Mouse (Mus musculus) forebrain, embryonic 12.5 days (tissue): ENCODE results near the gene Tvp23a. TPM values are rescaled to one million over a fixed set of nuclear protein-coding genes. Genes with fewer than 3 reads are reported as not detected.

Experiments
- ATAC-seq: fragments of 200-750 bp; cut with Nextera tagmentation; 2 replicates; pipeline ENCODE4 v1.8.0; 2017; ENCODE audit warnings: moderate TSS enrichment; ENCODE audit not compliant: low FRiP score
- H3K27ac ChIP-seq: fragments of 300-500 bp; sonication (generic); 2 replicates; pipeline ENCODE4 v1.5.1; 2016; ENCODE audit warnings: mild to moderate bottlenecking
- H3K27me3 ChIP-seq: fragments of 300-500 bp; sonication (generic); 2 replicates; pipeline ENCODE4 v1.6.1; 2016; ENCODE audit warnings: mild to moderate bottlenecking
- H3K36me3 ChIP-seq: fragments of 300-500 bp; sonication (generic); replicated peaks from 2 replicates; pipeline ENCODE4 v1.6.1; 2016; ENCODE audit warnings: mild to moderate bottlenecking
- H3K4me1 ChIP-seq: fragments of 300-500 bp; sonication (generic); 2 replicates; pipeline ENCODE4 v1.6.1; 2016
- H3K4me2 ChIP-seq: fragments of 300-500 bp; sonication (generic); 2 replicates; pipeline ENCODE4 v1.6.1; 2016; ENCODE audit warnings: mild to moderate bottlenecking, moderate library complexity
- H3K4me3 ChIP-seq: fragments of 300-500 bp; sonication (generic); replicated peaks from 2 replicates; pipeline ENCODE4 v1.5.1; 2016; ENCODE audit warnings: mild to moderate bottlenecking
- H3K9ac ChIP-seq: fragments of 300-500 bp; sonication (generic); 2 replicates; pipeline ENCODE4 v1.6.1; 2016; ENCODE audit warnings: mild to moderate bottlenecking
- H3K9me3 ChIP-seq: fragments of 300-500 bp; sonication (generic); 2 replicates; pipeline ENCODE4 v1.6.1; 2016
- WGBS: fragments of 180-500 bp; shearing (Covaris S2); methylation state at CpG from one replicate; pipeline ENCODE4 v1.1.7; 2016; 5-methylcytosine and 5-hydroxymethylcytosine counted together
- polyA plus RNA-seq: library from polyadenylated mRNA; unstranded; fragments of >200 nt; fragmentation: Nextera tagmentation; extraction: Ambion mirVana; gene quantifications from 2 replicates; pipeline ENCODE4 v1.2.1, GENCODE M21; 2016

Tvp23a gene
- polyA plus RNA-seq, 1 experiment from 2014 or later: 35.0 TPM

GRCm38 (mm10) chr16:10384060-10384497 lies 63.1 kb downstream of the Tvp23a start:
- Histone ChIP-seq H3K9me3 (no peaks in the 10 kb centered on the region), H3K4me3 (no peak overlapping the region), H3K27me3 (0 out of 2 replicates have a peak, but pooled peaks cover 4% of the 10 kb centered on the region), H3K27ac (no peak overlapping the region), H3K4me2 (no peak overlapping the region; the same call in 1 of the 2 replicates), H3K4me1 (no peaks in the 10 kb centered on the region), H3K36me3 (no peaks in the 10 kb centered on the region), H3K9ac (no peak overlapping the region)
- WGBS: 42% methylated on average over 8 of the region's 8 CpGs
- no peak for ATAC-seq

- 66% methylated on average over 2 of the region's 2 CpGs for WGBS
- no peaks in the 10 kb centered on the region for H3K9me3 ChIP-seq
- ATAC-seq: no peak
- no peak overlapping the region for H3K4me3 ChIP-seq
- no peaks in the 10 kb centered on the region for H3K36me3 ChIP-seq
- no peak overlapping the region for H3K9ac ChIP-seq
- H3K27ac ChIP-seq: no peak overlapping the region
- peaks cover 1% of the 10 kb centered on the region for H3K4me1 ChIP-seq
- H3K27me3 ChIP-seq: no peaks in the 10 kb centered on the region
- no peak overlapping the region for H3K4me2 ChIP-seq
Measured at GRCm38 (mm10) chr16:10379531-10379930, 67.6 kb downstream of the Tvp23a start.

DNA sequence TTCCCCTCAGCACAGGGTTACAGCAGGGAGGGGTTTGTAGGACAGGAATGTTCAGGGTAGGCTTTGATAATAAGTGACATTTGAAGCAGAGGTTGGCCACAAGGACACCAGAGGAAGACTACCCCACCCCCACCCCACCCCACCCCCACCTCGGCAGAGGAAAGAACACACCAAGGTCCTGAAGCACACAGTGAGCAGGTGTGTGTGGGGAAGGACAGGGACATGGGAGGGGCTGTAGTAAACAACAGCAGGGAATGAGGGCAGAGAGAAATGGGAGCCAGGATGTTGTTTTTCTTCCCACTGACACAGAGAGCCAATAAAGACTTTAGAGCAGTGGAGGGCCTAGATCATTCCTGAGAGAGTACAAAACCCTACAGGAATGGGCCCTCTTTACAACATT lies 69.9 kb downstream of the Tvp23a start:
- no peaks in the 10 kb centered on the region for H3K36me3 ChIP-seq
- peaks cover 4% of the 10 kb centered on the region for H3K4me1 ChIP-seq
- H3K9ac ChIP-seq: no peak overlapping the region; the same call in 1 of the 2 replicates
- ATAC-seq: no peak
- H3K27me3 ChIP-seq: no peaks in the 10 kb centered on the region
- H3K4me2 ChIP-seq: no peak overlapping the region
- H3K4me3 ChIP-seq: no peak overlapping the region
- no peak overlapping the region for H3K27ac ChIP-seq
- H3K9me3 ChIP-seq: no peaks in the 10 kb centered on the region
- WGBS: 61% methylated on average over 1 of the region's 1 CpGs

- Histone ChIP-seq H3K27ac (no peak overlapping the region), H3K36me3 (no peaks in the 10 kb centered on the region), H3K4me2 (peak overlapping the region; percentile 49), H3K9ac (no peak overlapping the region), H3K4me1 (peaks cover 14% of the 10 kb centered on the region), H3K27me3 (no peaks in the 10 kb centered on the region), H3K4me3 (0 out of 2 replicates have a peak overlapping the region, but pooled peaks have one; percentile 9), H3K9me3 (no peaks in the 10 kb centered on the region)
- 19% methylated on average over 13 of the region's 13 CpGs for whole genome bisulfite sequencing
- peak; percentile 92 for ATAC-seq
Measured at GRCm38 (mm10) chr16:10374254-10375011, 72.7 kb downstream of the Tvp23a start.

- ATAC-seq: no peak
- H3K9ac ChIP-seq: no peak overlapping the region
- H3K27ac ChIP-seq: no peak overlapping the region
- no peaks in the 10 kb centered on the region for H3K36me3 ChIP-seq
- H3K27me3 ChIP-seq: no peaks in the 10 kb centered on the region
- no peak overlapping the region for H3K4me2 ChIP-seq
- WGBS: 81% methylated on average over 4 of the region's 4 CpGs
- no peak overlapping the region for H3K4me3 ChIP-seq
- H3K4me1 ChIP-seq: peaks cover 17% of the 10 kb centered on the region
- H3K9me3 ChIP-seq: no peaks in the 10 kb centered on the region
Measured at GRCm38 (mm10) chr16:10372372-10372771, 74.8 kb downstream of the Tvp23a start.

Other genes with a start within 250 kb of the Tvp23a start
- gene Emp2, start 133.4 kb downstream of the Tvp23a start, polyA plus RNA-seq: 2.6 and 3.6 TPM in 2 replicates
- gene Tekt5, start 51.9 kb downstream of the Tvp23a start, polyA plus RNA-seq: 0.14 and 0.18 TPM in 2 replicates
- gene Nubp1, start 35.4 kb downstream of the Tvp23a start, polyA plus RNA-seq: 54.3 and 57.9 TPM in 2 replicates
- 0.32 and 0.42 TPM in 2 replicates for gene Ciita, start 32.7 kb upstream of the Tvp23a start, polyA plus RNA-seq
- 20.4 and 22.6 TPM in 2 replicates for gene Dexi, start 95.7 kb upstream of the Tvp23a start, polyA plus RNA-seq
- 51.0 and 53.9 TPM in 2 replicates for gene Clec16a, start 98.0 kb upstream of the Tvp23a start, polyA plus RNA-seq